Mouse (Mus musculus): ENCODE measurements around the gene Olfr654. TPM values are rescaled to one million over a fixed set of nuclear protein-coding genes. Genes with fewer than 3 reads are reported as not detected.

Gene Olfr654
- polyA plus RNA-seq, 1 experiment from 2014 or later: not detected

GRCm38 (mm10) chr7:104624494-104624893 lies 37.7 kb downstream of the Olfr654 start, which contains the start of gene Olfr657:
Gene Olfr657, plus strand, starts transcription at chr7:104624794.
- no peaks in the 10 kb centered on the region for H3K4me1 ChIP-seq (replicated peaks)
- H3K27me3 ChIP-seq: no peaks in the 10 kb centered on the region
- H3K9ac ChIP-seq: no peak within 1 kb of the TSS
- H3K36me3 ChIP-seq: no peaks in the 10 kb centered on the region
- no peaks in the 10 kb centered on the region for H3K9me3 ChIP-seq (replicated peaks)
- ATAC-seq (replicated peaks; ENCODE audit: insufficient number of reproducible peaks, insufficient read depth, low FRiP score, low read depth): no peak
- H3K27ac ChIP-seq: no peak within 1 kb of the TSS
- H3K4me3 ChIP-seq: no peak within 1 kb of the TSS
- no peak within 1 kb of the TSS for H3K4me2 ChIP-seq

Other genes with a start within 250 kb of the Olfr654 start
- gene Trim12c, start 233.7 kb upstream of the Olfr654 start, polyA plus RNA-seq (2015; fragmentation: Nextera tagmentation; extraction: Ambion mirVana): 2.7 and 3.1 TPM in 2 replicates
- gene Trim30b, start 217.1 kb upstream of the Olfr654 start, polyA plus RNA-seq (2015; fragmentation: Nextera tagmentation; extraction: Ambion mirVana): 0.18 TPM in 2 replicates
- gene Trim30c, start 186.2 kb upstream of the Olfr654 start, polyA plus RNA-seq (2015; fragmentation: Nextera tagmentation; extraction: Ambion mirVana): 0.11 and 0.23 TPM in 2 replicates
- 0.92 and 1.9 TPM in 2 replicates for gene Trim30a, start 121.8 kb upstream of the Olfr654 start, polyA plus RNA-seq (2015; fragmentation: Nextera tagmentation; extraction: Ambion mirVana)
- 0.48 and 1.1 TPM in 2 replicates for gene Trim30d, start 79.2 kb upstream of the Olfr654 start, polyA plus RNA-seq (2015; fragmentation: Nextera tagmentation; extraction: Ambion mirVana)
- gene Olfr651, start 36.9 kb upstream of the Olfr654 start, polyA plus RNA-seq (2015; fragmentation: Nextera tagmentation; extraction: Ambion mirVana): not detected in 2 replicates
- not detected in 2 replicates for gene Olfr652, start 26.1 kb upstream of the Olfr654 start, polyA plus RNA-seq (2015; fragmentation: Nextera tagmentation; extraction: Ambion mirVana)
- not detected in 2 replicates for gene Olfr653, start 9.7 kb upstream of the Olfr654 start, polyA plus RNA-seq (2015; fragmentation: Nextera tagmentation; extraction: Ambion mirVana)
- gene Olfr655, start 14.8 kb downstream of the Olfr654 start, polyA plus RNA-seq (2015; fragmentation: Nextera tagmentation; extraction: Ambion mirVana): not detected in 2 replicates
- not detected in 2 replicates for gene Olfr656, start 26.9 kb downstream of the Olfr654 start, polyA plus RNA-seq (2015; fragmentation: Nextera tagmentation; extraction: Ambion mirVana)
- not detected in 2 replicates for gene Olfr657, start 37.8 kb downstream of the Olfr654 start, polyA plus RNA-seq (2015; fragmentation: Nextera tagmentation; extraction: Ambion mirVana)
- gene Olfr658, start 60.3 kb downstream of the Olfr654 start, polyA plus RNA-seq (2015; fragmentation: Nextera tagmentation; extraction: Ambion mirVana): not detected in 2 replicates
- gene Olfr659, start 79.7 kb downstream of the Olfr654 start, polyA plus RNA-seq (2015; fragmentation: Nextera tagmentation; extraction: Ambion mirVana): not detected in 2 replicates
- not detected in 2 replicates for gene Olfr661, start 99.5 kb downstream of the Olfr654 start, polyA plus RNA-seq (2015; fragmentation: Nextera tagmentation; extraction: Ambion mirVana)
- not detected in 2 replicates for gene Usp17le, start 190.4 kb downstream of the Olfr654 start, polyA plus RNA-seq (2015; fragmentation: Nextera tagmentation; extraction: Ambion mirVana)